Mouse (Mus musculus) layer of hippocampus, adult 11-12 months (tissue): ENCODE measurements around the gene Phb.
A peak's percentile ranks its signal among the peaks of the same experiment; 100 is the strongest.

Source experiments
- DNase-seq: peaks from one replicate; pipeline ENCODE4 v3.0.0; 2022; ENCODE audit warnings: low spot score

Phb gene

GRCm38 (mm10) chr11:95666529-95667149, at the start of gene Phb:
Gene Phb (plus strand): TSS chr11:95666957.
- DNase-seq = peak; percentile 97

GRCm38 (mm10) chr11:95617785-95618465, 48.8 kb upstream of the Phb start:
- peak; percentile 52 for DNase-seq

- DNase-seq = no peak
Observed at GRCm38 (mm10) chr11:95619081-95619480, 47.7 kb upstream of the Phb start.

- no peak for DNase-seq
Observed at GRCm38 (mm10) chr11:95619886-95620444, 46.8 kb upstream of the Phb start.

GRCm38 (mm10) chr11:95621010-95621409, 45.7 kb upstream of the Phb start:
- no peak for DNase-seq

GRCm38 (mm10) chr11:95621541-95622130, 45.1 kb upstream of the Phb start:
- DNase-seq = no peak

GRCm38 (mm10) chr11:95622426-95622825, 44.3 kb upstream of the Phb start:
- DNase-seq = no peak

GRCm38 (mm10) chr11:95630558-95630957, 36.2 kb upstream of the Phb start:
- no peak for DNase-seq

- no peak for DNase-seq
Observed at GRCm38 (mm10) chr11:95631301-95631700, 35.5 kb upstream of the Phb start.

- peak; percentile 58 for DNase-seq
Observed at GRCm38 (mm10) chr11:95632474-95632873, 34.3 kb upstream of the Phb start.

GRCm38 (mm10) chr11:95633512-95634000, 33.2 kb upstream of the Phb start:
- no peak for DNase-seq

- no peak for DNase-seq
Observed at GRCm38 (mm10) chr11:95635030-95635429, 31.7 kb upstream of the Phb start.

GRCm38 (mm10) chr11:95640751-95641150, 26.0 kb upstream of the Phb start:
- no peak for DNase-seq

- DNase-seq = peak; percentile 38
Observed at GRCm38 (mm10) chr11:95642534-95643280, 24.1 kb upstream of the Phb start.

GRCm38 (mm10) chr11:95643856-95644255, 22.9 kb upstream of the Phb start:
- no peak for DNase-seq

- DNase-seq = no peak
Observed at GRCm38 (mm10) chr11:95644381-95644780, 22.4 kb upstream of the Phb start.

- no peak for DNase-seq
Observed at GRCm38 (mm10) chr11:95645397-95646153, 21.2 kb upstream of the Phb start.

- DNase-seq = no peak
Observed at GRCm38 (mm10) chr11:95646154-95646490, 20.6 kb upstream of the Phb start.

- DNase-seq = no peak
Observed at GRCm38 (mm10) chr11:95647791-95648190, 19.0 kb upstream of the Phb start.

- DNase-seq = peak; percentile 86
Observed at GRCm38 (mm10) chr11:95648827-95649226, 17.9 kb upstream of the Phb start.

GRCm38 (mm10) chr11:95649560-95649959, 17.2 kb upstream of the Phb start:
- DNase-seq = no peak

- no peak for DNase-seq
Observed at GRCm38 (mm10) chr11:95650001-95650400, 16.8 kb upstream of the Phb start.
